Mouse (Mus musculus) ES-E14 (cell line): ENCODE results near the gene Siae.

Experiments used
- MAFK ChIP-seq: IDR thresholded peaks from 2 replicates; pipeline ENCODE4 v1.6.1; 2014; ENCODE audit warnings: mild to moderate bottlenecking, low read depth, low read length, inconsistent platforms; ENCODE audit not compliant: insufficient read depth
- ZNF384 ChIP-seq: IDR thresholded peaks from 2 replicates; pipeline ENCODE4 v1.6.1; 2012; ENCODE audit warnings: low read depth, low read length, inconsistent platforms

GRCm38 (mm10) chr9:37545847-37546452 lies 9.5 kb upstream of the Siae start:
- TF ChIP-seq MAFK (no peak), ZNF384 (no peak)
